Comparison of ENCODE assay signal across 9 mouse cellular contexts in the genomic region with DNA sequence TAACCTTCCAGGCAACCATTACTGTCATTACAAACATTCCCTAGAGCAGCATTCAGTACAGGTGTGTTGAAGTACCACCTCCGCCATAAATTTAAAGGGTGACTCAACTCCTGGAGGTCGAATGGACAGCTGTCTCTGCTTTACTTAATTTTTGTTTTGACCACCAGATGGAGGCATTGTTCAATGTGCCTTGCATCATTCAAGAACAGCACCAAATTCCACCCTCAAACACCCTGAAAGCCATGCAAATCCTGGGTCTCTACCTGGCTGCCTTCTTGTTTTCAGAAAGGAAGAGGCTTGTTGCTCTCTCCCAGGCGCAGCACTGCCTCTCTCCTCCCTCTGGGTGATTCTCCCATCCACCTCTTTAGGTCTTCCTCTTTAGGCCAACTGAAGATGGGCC.
DNase-seq lines count a peak whose midpoint lies in the region; ATAC-seq and TF ChIP-seq lines count a peak whose summit lies in the region.
"Had no signal": no experiment of that assay in that cellular context is flagged by ENCODE, and none has a peak within 500 bp of the region (broad histone marks: within the 10 kb centered on the region; RNA-seq: fewer than 3 reads in every experiment).

No protein-coding gene starts in this region.

- DNase-seq in gastrocnemius, adult 18-20 months (ENCODE audit: low spot score) = peak; percentile 62
- DNase-seq in gastrocnemius, postnatal 10 days = no peak
- DNase-seq in 3T3-L1 (ENCODE audit: low read depth, low spot score) = peak; percentile 90
- DNase-seq in Patski (ENCODE audit: low read depth, low spot score) = no peak
- DNase-seq in embryo, embryonic 9.5 days (ENCODE audit: extremely low spot score) = peak; percentile 48
- DNase-seq in lung, postnatal 14 days = peak; percentile 58
- DNase-seq in testis, postnatal 10 days (ENCODE audit: low spot score) = no peak

- in situ Hi-C loops in Patski (cut with MboI; ENCODE audit: low pct_unique_long_range_greater_than_20kb) = loop anchor here (10.0 to 25.0 kb wide), 3 partner anchors 381 to 1294 kb away; a partner anchor contains a TSS

- POLR2A ChIA-PET in Patski (lab: Charles Lee) = interaction anchor here (0.6 to 1.1 kb wide), 2 partner anchors 161 to 163 kb away, joined by 3 read pairs; no protein-coding TSS in a partner anchor

- no peaks in the 10 kb centered on the region for H3K9me3 ChIP-seq in intestine, embryonic 15.5 days

- peak overlapping the region; percentile 33; the same call in 1 of the 2 replicates for H3K4me2 ChIP-seq in intestine, embryonic 15.5 days (replicated peaks)
- H3K4me2 ChIP-seq: lung, embryonic 15.5 days had no signal

- H3K36me3 ChIP-seq in intestine, embryonic 15.5 days = no peaks in the 10 kb centered on the region
- H3K36me3 ChIP-seq: lung, embryonic 15.5 days had no signal

- TF ChIP-seq CTCF in Patski (IDR thresholded peaks at IDR 0.05) = peak; percentile 87

- H3K4me1 ChIP-seq in intestine, embryonic 15.5 days (replicated peaks) = no peaks in the 10 kb centered on the region
- H3K4me1 ChIP-seq: lung, embryonic 15.5 days had no signal

- WGBS in intestine, embryonic 15.5 days = 18% methylated on average over 3 of the region's 3 CpGs

- CTCF ChIA-PET in Patski (lab: Charles Lee) = interaction anchor here (0.8 to 4.8 kb wide), 22 partner anchors 9 to 222 kb away, joined by 3 to 43 read pairs (median 3); no protein-coding TSS in a partner anchor

- H3K4me3 ChIP-seq in intestine, embryonic 15.5 days (replicated peaks) = no peak overlapping the region
- H3K4me3 ChIP-seq: lung, embryonic 15.5 days had no signal

- ATAC-seq in Patski = no peak
- peak; percentile 56 for ATAC-seq in intestine, embryonic 15.5 days

- H3K27ac ChIP-seq in intestine, embryonic 15.5 days = no peak overlapping the region
- H3K27ac ChIP-seq: lung, embryonic 15.5 days had no signal

- H3K27me3 ChIP-seq in Patski = no peaks in the 10 kb centered on the region
- no peaks in the 10 kb centered on the region for H3K27me3 ChIP-seq in intestine, embryonic 15.5 days (replicated peaks)
- H3K27me3 ChIP-seq: lung, embryonic 15.5 days had no signal

- no peak overlapping the region for H3K9ac ChIP-seq in intestine, embryonic 15.5 days
- H3K9ac ChIP-seq: lung, embryonic 15.5 days had no signal

Comparison
In these comparisons a context has a peak if more than half of its experiments do, and no peak if none do; other contexts are left out.
1. DNase-seq: peak in gastrocnemius, adult 18-20 months (single experiment), 3T3-L1 (single experiment), embryo, embryonic 9.5 days (single experiment) and lung, postnatal 14 days (single experiment); none in gastrocnemius, postnatal 10 days (single experiment), Patski (single experiment) and testis, postnatal 10 days (single experiment).